Mouse (Mus musculus): ENCODE measurements around the gene Esr2.

DNA sequence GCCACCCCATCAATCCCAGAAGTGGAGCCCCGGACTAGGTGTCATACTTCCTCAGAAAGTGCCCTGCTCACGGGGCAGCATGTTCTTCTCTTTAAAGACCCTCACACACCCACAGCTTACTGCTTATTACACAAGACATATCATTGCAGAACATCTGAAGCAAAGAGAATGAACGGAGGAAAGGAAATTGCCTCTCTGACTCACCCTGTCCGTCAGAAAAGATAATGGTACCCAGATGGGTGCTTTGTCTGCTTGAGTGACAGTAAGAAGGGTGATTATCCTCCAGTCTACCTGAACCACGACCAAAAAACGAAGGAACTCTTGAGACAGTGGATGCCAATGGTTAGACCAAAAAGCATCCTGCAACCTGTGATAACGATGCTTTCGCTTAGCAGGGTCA lies 4.4 kb upstream of the Esr2 start:
- TF ChIP-seq TAL1 (IDR thresholded peaks at IDR 0.05; ENCODE audit: low read length) (no peak), GATA1 (IDR thresholded peaks at IDR 0.05; ENCODE audit: low read length) (no peak)
